Mouse (Mus musculus) embryonic facial prominence, embryonic 12.5 days (tissue): ENCODE results near the gene Rbp2. TPM values are rescaled to one million over a fixed set of nuclear protein-coding genes. Genes with fewer than 3 reads are reported as not detected.

Source experiments
- ATAC-seq: fragments of 200-750 bp; cut with Nextera tagmentation; 2 replicates; pipeline ENCODE4 v1.8.0; 2017; ENCODE audit not compliant: insufficient number of reproducible peaks, insufficient read depth, low FRiP score, low TSS enrichment
- H3K27ac ChIP-seq: fragments of 300-500 bp; sonication (generic); 2 replicates; pipeline ENCODE4 v1.5.1; 2016; ENCODE audit warnings: mild to moderate bottlenecking
- H3K27me3 ChIP-seq: fragments of 300-500 bp; sonication (generic); 2 replicates; pipeline ENCODE4 v1.6.1; 2016; ENCODE audit warnings: mild to moderate bottlenecking, moderate library complexity
- H3K36me3 ChIP-seq: fragments of 300-500 bp; sonication (generic); 2 replicates; pipeline ENCODE4 v1.6.1; 2016; ENCODE audit warnings: mild to moderate bottlenecking
- H3K4me1 ChIP-seq: fragments of 300-500 bp; sonication (generic); 2 replicates; pipeline ENCODE4 v1.6.1; 2016
- H3K4me2 ChIP-seq: fragments of 300-500 bp; sonication (generic); replicated peaks from 2 replicates; pipeline ENCODE4 v1.6.1; 2016; ENCODE audit warnings: mild to moderate bottlenecking, moderate library complexity
- H3K4me3 ChIP-seq: fragments of 300-500 bp; sonication (generic); 2 replicates; pipeline ENCODE4 v1.5.1; 2016; ENCODE audit warnings: mild to moderate bottlenecking
- H3K9ac ChIP-seq: fragments of 300-500 bp; sonication (generic); 2 replicates; pipeline ENCODE4 v1.6.1; 2016; ENCODE audit warnings: mild to moderate bottlenecking, moderate library complexity
- H3K9me3 ChIP-seq: fragments of 300-500 bp; sonication (generic); 2 replicates; pipeline ENCODE4 v1.6.1; 2016; ENCODE audit warnings: mild to moderate bottlenecking, moderate library complexity
- WGBS: fragments of 180-500 bp; shearing (Covaris S2); methylation state at CpG from one replicate; pipeline ENCODE4 v1.1.7; 2016; 5-methylcytosine and 5-hydroxymethylcytosine counted together
- polyA plus RNA-seq: library from polyadenylated mRNA; unstranded; fragments of >200 nt; fragmentation: Nextera tagmentation; extraction: Ambion mirVana; gene quantifications from 2 replicates; pipeline ENCODE4 v1.2.1, GENCODE M21; 2016

The Rbp2 gene
- 0.35 TPM in 1 of 2 replicates, not detected in the other for polyA plus RNA-seq

GRCm38 (mm10) chr9:98485815-98486214 is at the start of gene Rbp2:
Gene Rbp2 (plus strand): TSS chr9:98486115.
- Histone ChIP-seq H3K27me3 (no peaks in the 10 kb centered on the region), H3K4me2 (no peak within 1 kb of the TSS), H3K4me3 (no peak within 1 kb of the TSS), H3K9me3 (no peaks in the 10 kb centered on the region), H3K36me3 (no peaks in the 10 kb centered on the region), H3K4me1 (no peaks in the 10 kb centered on the region), H3K9ac (no peak within 1 kb of the TSS), H3K27ac (no peak within 1 kb of the TSS)
- ATAC-seq: no peak
- WGBS: 89% methylated on average over 3 of the region's 3 CpGs

GRCm38 (mm10) chr9:98437819-98438218 is 48.1 kb upstream of the Rbp2 start:
- Histone ChIP-seq H3K4me3 (no peak overlapping the region), H3K27ac (no peak overlapping the region), H3K4me1 (0 out of 2 replicates have a peak, but pooled peaks cover 4% of the 10 kb centered on the region), H3K4me2 (no peak overlapping the region), H3K9me3 (no peaks in the 10 kb centered on the region), H3K27me3 (no peaks in the 10 kb centered on the region), H3K9ac (no peak overlapping the region), H3K36me3 (peaks cover 25% of the 10 kb centered on the region)
- 88% methylated on average over 4 of the region's 4 CpGs for WGBS
- ATAC-seq: no peak

- no peaks in the 10 kb centered on the region for H3K27me3 ChIP-seq
- peaks cover 25% of the 10 kb centered on the region for H3K36me3 ChIP-seq
- H3K4me1 ChIP-seq: no peaks in the 10 kb centered on the region
- no peak overlapping the region for H3K9ac ChIP-seq
- H3K4me3 ChIP-seq: no peak overlapping the region
- H3K4me2 ChIP-seq: no peak overlapping the region
- H3K27ac ChIP-seq: no peak overlapping the region
- no peaks in the 10 kb centered on the region for H3K9me3 ChIP-seq
- 49% methylated on average over 3 of the region's 3 CpGs for WGBS
- ATAC-seq: no peak
These were observed 46.8 kb upstream of the Rbp2 start for GRCm38 (mm10) chr9:98439091-98439490.

GRCm38 (mm10) chr9:98442638-98443037 is 43.3 kb upstream of the Rbp2 start:
- peaks cover 29% of the 10 kb centered on the region for H3K36me3 ChIP-seq
- 55% methylated on average over 5 of the region's 5 CpGs for WGBS
- H3K4me2 ChIP-seq: no peak overlapping the region
- H3K27me3 ChIP-seq: no peaks in the 10 kb centered on the region
- no peak overlapping the region for H3K27ac ChIP-seq
- no peak for ATAC-seq
- H3K9me3 ChIP-seq: no peaks in the 10 kb centered on the region
- H3K9ac ChIP-seq: no peak overlapping the region
- H3K4me3 ChIP-seq: no peak overlapping the region
- no peaks in the 10 kb centered on the region for H3K4me1 ChIP-seq

- Histone ChIP-seq H3K4me2 (no peak overlapping the region), H3K27me3 (no peaks in the 10 kb centered on the region), H3K9ac (no peak overlapping the region), H3K27ac (no peak overlapping the region), H3K9me3 (no peaks in the 10 kb centered on the region), H3K4me3 (no peak overlapping the region), H3K4me1 (no peaks in the 10 kb centered on the region), H3K36me3 (peaks cover 24% of the 10 kb centered on the region)
- WGBS: 83% methylated on average over 9 of the region's 9 CpGs
- no peak for ATAC-seq
These were observed 40.4 kb upstream of the Rbp2 start for GRCm38 (mm10) chr9:98445359-98446149.

GRCm38 (mm10) chr9:98450976-98451375 is 34.9 kb upstream of the Rbp2 start:
- H3K9ac ChIP-seq: no peak overlapping the region
- H3K9me3 ChIP-seq: no peaks in the 10 kb centered on the region
- H3K27ac ChIP-seq: no peak overlapping the region
- H3K4me3 ChIP-seq: no peak overlapping the region
- ATAC-seq: no peak
- no peaks in the 10 kb centered on the region for H3K4me1 ChIP-seq
- WGBS: 79% methylated on average over 1 of the region's 1 CpGs
- H3K36me3 ChIP-seq: peaks cover 13% of the 10 kb centered on the region
- H3K27me3 ChIP-seq: no peaks in the 10 kb centered on the region
- H3K4me2 ChIP-seq: no peak overlapping the region

GRCm38 (mm10) chr9:98466709-98467108 is 19.2 kb upstream of the Rbp2 start:
- Histone ChIP-seq H3K4me2 (no peak overlapping the region), H3K27ac (no peak overlapping the region), H3K9ac (no peak overlapping the region), H3K27me3 (no peaks in the 10 kb centered on the region), H3K4me1 (no peaks in the 10 kb centered on the region), H3K4me3 (no peak overlapping the region), H3K36me3 (no peaks in the 10 kb centered on the region), H3K9me3 (no peaks in the 10 kb centered on the region)
- 77% methylated on average over 2 of the region's 2 CpGs for WGBS
- no peak for ATAC-seq

GRCm38 (mm10) chr9:98480172-98480749 is 5.7 kb upstream of the Rbp2 start:
- no peaks in the 10 kb centered on the region for H3K9me3 ChIP-seq
- no peak overlapping the region for H3K4me3 ChIP-seq
- no peaks in the 10 kb centered on the region for H3K27me3 ChIP-seq
- H3K9ac ChIP-seq: no peak overlapping the region
- H3K27ac ChIP-seq: no peak overlapping the region
- H3K4me2 ChIP-seq: no peak overlapping the region
- no peak for ATAC-seq
- no peaks in the 10 kb centered on the region for H3K36me3 ChIP-seq
- no peaks in the 10 kb centered on the region for H3K4me1 ChIP-seq
- WGBS: 88% methylated on average over 2 of the region's 2 CpGs

- H3K27me3 ChIP-seq: no peaks in the 10 kb centered on the region
- no peak overlapping the region for H3K9ac ChIP-seq
- ATAC-seq: no peak
- H3K27ac ChIP-seq: no peak overlapping the region; the same call in 1 of the 2 replicates
- H3K36me3 ChIP-seq: no peaks in the 10 kb centered on the region
- no peaks in the 10 kb centered on the region for H3K4me1 ChIP-seq
- WGBS: 32% methylated on average over 4 of the region's 4 CpGs
- no peaks in the 10 kb centered on the region for H3K9me3 ChIP-seq
- no peak overlapping the region for H3K4me2 ChIP-seq
- H3K4me3 ChIP-seq: no peak overlapping the region
These were observed 3.7 kb upstream of the Rbp2 start for GRCm38 (mm10) chr9:98482256-98482655.

- 83% methylated on average over 7 of the region's 7 CpGs for WGBS
- no peak overlapping the region for H3K4me2 ChIP-seq
- no peaks in the 10 kb centered on the region for H3K9me3 ChIP-seq
- H3K27ac ChIP-seq: no peak overlapping the region
- ATAC-seq: no peak
- no peaks in the 10 kb centered on the region for H3K36me3 ChIP-seq
- H3K27me3 ChIP-seq: no peaks in the 10 kb centered on the region
- H3K4me3 ChIP-seq: no peak overlapping the region
- no peak overlapping the region for H3K9ac ChIP-seq
- no peaks in the 10 kb centered on the region for H3K4me1 ChIP-seq
These were observed 895 bp upstream of the Rbp2 start for GRCm38 (mm10) chr9:98485020-98485419.

GRCm38 (mm10) chr9:98487273-98487672 is 1.4 kb downstream of the Rbp2 start:
- WGBS: 63% methylated on average over 6 of the region's 6 CpGs
- no peaks in the 10 kb centered on the region for H3K9me3 ChIP-seq
- no peak for ATAC-seq
- H3K4me2 ChIP-seq: no peak overlapping the region
- no peaks in the 10 kb centered on the region for H3K36me3 ChIP-seq
- H3K27me3 ChIP-seq: no peaks in the 10 kb centered on the region
- no peak overlapping the region for H3K4me3 ChIP-seq
- no peak overlapping the region for H3K9ac ChIP-seq
- no peaks in the 10 kb centered on the region for H3K4me1 ChIP-seq
- no peak overlapping the region for H3K27ac ChIP-seq

- WGBS: 61% methylated on average over 4 of the region's 4 CpGs
- Histone ChIP-seq H3K9me3 (no peaks in the 10 kb centered on the region), H3K4me2 (no peak overlapping the region), H3K36me3 (no peaks in the 10 kb centered on the region), H3K9ac (no peak overlapping the region), H3K4me1 (no peaks in the 10 kb centered on the region), H3K4me3 (no peak overlapping the region), H3K27me3 (no peaks in the 10 kb centered on the region), H3K27ac (no peak overlapping the region)
- ATAC-seq: no peak
These were observed 3.6 kb downstream of the Rbp2 start for GRCm38 (mm10) chr9:98489532-98489931.
